Mouse (Mus musculus): ENCODE data around the gene Kcnt1. TPM values are rescaled to one million over a fixed set of nuclear protein-coding genes. Genes with fewer than 3 reads are reported as not detected.
A peak's percentile ranks its signal among the peaks of the same experiment; 100 is the strongest.

The Kcnt1 gene
- total and polyA plus RNA-seq, 2 experiments from 2014 or later, result 21.7 to 60.7 TPM

DNA sequence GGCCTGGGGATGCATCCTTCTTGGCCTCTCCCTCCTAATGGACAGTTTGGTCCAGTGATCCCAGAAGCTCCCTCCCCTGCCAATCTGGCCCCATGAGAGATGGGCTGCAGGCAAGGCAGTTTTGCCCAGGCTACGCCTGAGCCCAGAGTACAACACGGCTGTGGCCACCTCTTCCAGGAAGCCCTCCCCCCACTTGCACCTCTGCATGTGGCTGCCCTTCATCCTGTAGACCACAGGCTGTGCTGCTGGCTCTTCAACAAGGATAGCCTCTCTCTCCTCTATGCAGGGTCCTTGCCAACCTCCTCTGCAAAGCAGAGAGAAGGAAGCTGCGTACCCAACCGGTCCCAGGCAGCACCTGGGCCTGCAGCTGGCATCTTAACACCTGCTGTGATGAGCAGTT lies 15.5 kb downstream of the Kcnt1 start:
- Histone ChIP-seq H3K4me1 (ENCODE audit: insufficient read depth, low read length) (peaks cover 8% of the 10 kb centered on the region), H3K4me2 (ENCODE audit: low read depth, low read length, poor library complexity, severe bottlenecking) (no peak overlapping the region), H3K27me3 (ENCODE audit: insufficient read depth, low read length) (no peaks in the 10 kb centered on the region), H3K27ac (ENCODE audit: low read depth, low read length) (no peak overlapping the region), H3K4me3 (ENCODE audit: low read depth, low read length) (no peak overlapping the region), H3K9ac (replicated peaks; ENCODE audit: low read length, poor library complexity, severe bottlenecking) (no peak overlapping the region), H3K9me3 (ENCODE audit: low read length) (no peaks in the 10 kb centered on the region), H3K36me3 (ENCODE audit: insufficient read depth, low read length) (no peaks in the 10 kb centered on the region)
- DNase-seq (ENCODE audit: low spot score) (no peak), ATAC-seq (ENCODE audit: low FRiP score) (no peak)
- WGBS, result 84% methylated on average over 4 of the region's 4 CpGs
- TF ChIP-seq CTCF (IDR thresholded peaks at IDR 0.05), result no peak

DNA sequence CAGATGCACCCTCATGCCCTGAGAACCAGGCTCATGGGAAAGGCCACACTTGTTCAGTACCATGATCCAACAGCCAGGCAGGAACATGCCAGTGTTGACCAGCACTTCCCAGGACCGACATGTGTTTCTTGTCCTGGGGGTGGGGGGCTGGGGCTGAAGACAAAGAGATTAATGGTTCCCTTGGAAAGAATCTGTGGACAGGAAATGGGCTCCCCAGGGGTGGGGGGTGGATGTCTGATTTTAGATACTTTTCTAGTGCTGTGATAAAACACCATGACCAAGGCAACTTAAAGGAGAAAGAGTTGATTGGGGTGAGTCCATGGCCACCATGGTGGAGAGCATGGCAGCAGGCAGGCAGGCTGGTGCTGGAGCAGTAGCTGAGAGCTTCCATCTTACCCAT lies 18.7 kb downstream of the Kcnt1 start:
- Histone ChIP-seq H3K4me3 (ENCODE audit: low read depth, low read length) (no peak overlapping the region), H3K9me3 (ENCODE audit: low read length) (no peaks in the 10 kb centered on the region), H3K4me1 (ENCODE audit: insufficient read depth, low read length) (peaks cover 8% of the 10 kb centered on the region), H3K36me3 (ENCODE audit: insufficient read depth, low read length) (no peaks in the 10 kb centered on the region), H3K27ac (ENCODE audit: low read depth, low read length) (no peak overlapping the region), H3K9ac (replicated peaks; ENCODE audit: low read length, poor library complexity, severe bottlenecking) (no peak overlapping the region), H3K27me3 (ENCODE audit: insufficient read depth, low read length) (no peaks in the 10 kb centered on the region), H3K4me2 (ENCODE audit: low read depth, low read length, poor library complexity, severe bottlenecking) (no peak overlapping the region)
- no peak for TF ChIP-seq CTCF (IDR thresholded peaks at IDR 0.05)
- no peak for DNase-seq (ENCODE audit: low spot score)
- WGBS, result 67% methylated on average over 1 of the region's 1 CpGs
- ATAC-seq (ENCODE audit: low FRiP score), result no peak

DNA sequence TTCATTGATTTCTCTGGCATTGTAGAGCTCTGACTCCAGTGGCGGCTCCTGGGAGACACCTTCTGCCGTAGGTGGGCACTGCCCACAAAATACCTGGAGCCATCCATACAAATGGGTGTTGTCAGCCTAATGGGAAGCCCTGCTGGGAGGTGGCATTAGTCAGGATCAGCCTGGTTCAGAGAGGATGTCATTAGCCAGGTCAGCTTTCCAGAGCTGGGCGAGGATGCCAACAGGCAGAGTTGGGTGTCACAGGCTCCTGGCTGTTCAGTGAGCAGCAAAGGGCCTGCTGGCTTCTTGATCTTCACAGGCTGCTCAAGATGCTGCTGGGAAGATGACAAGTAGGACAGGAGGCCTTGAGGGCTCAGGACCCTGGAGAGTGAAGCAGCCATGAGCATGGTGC lies 21.2 kb downstream of the Kcnt1 start:
- no peak for TF ChIP-seq CTCF (IDR thresholded peaks at IDR 0.05)
- no peaks in the 10 kb centered on the region for H3K36me3 ChIP-seq (ENCODE audit: insufficient read depth, low read length)
- no peak overlapping the region for H3K4me3 ChIP-seq (ENCODE audit: low read depth, low read length)
- H3K4me2 ChIP-seq (ENCODE audit: low read depth, low read length, poor library complexity, severe bottlenecking), result no peak overlapping the region
- DNase-seq (ENCODE audit: low spot score), result no peak
- ATAC-seq (ENCODE audit: low FRiP score), result no peak
- no peaks in the 10 kb centered on the region for H3K27me3 ChIP-seq (ENCODE audit: insufficient read depth, low read length)
- no peak overlapping the region for H3K27ac ChIP-seq (ENCODE audit: low read depth, low read length)
- H3K4me1 ChIP-seq (ENCODE audit: insufficient read depth, low read length), result no peaks in the 10 kb centered on the region
- WGBS, result 78% methylated on average over 3 of the region's 3 CpGs
- H3K9ac ChIP-seq (replicated peaks; ENCODE audit: low read length, poor library complexity, severe bottlenecking), result no peak overlapping the region
- no peaks in the 10 kb centered on the region for H3K9me3 ChIP-seq (ENCODE audit: low read length)

DNA sequence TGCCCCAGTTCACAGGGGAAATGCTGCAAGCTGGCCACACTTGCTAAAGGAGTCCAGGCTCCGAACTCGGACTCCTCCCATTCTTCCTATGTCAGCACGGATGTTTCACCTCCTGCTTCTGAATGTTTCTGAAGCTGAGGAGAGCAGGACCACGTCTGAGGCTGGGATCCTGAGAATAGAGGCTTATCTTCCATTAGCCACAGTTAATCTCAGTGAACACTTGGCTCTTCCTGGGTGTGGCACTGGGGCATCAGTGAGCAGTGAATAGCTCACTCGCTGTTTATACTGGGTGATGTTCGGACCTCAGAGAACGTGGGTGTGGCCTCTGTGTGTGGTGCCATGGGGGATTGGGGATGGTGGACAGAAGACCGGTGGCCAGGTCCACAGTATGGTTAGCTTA lies 23.7 kb downstream of the Kcnt1 start:
- no peak for TF ChIP-seq CTCF (IDR thresholded peaks at IDR 0.05)
- Histone ChIP-seq H3K9ac (replicated peaks; ENCODE audit: low read length, poor library complexity, severe bottlenecking) (no peak overlapping the region), H3K27ac (ENCODE audit: low read depth, low read length) (no peak overlapping the region), H3K4me1 (ENCODE audit: insufficient read depth, low read length) (no peaks in the 10 kb centered on the region), H3K4me3 (ENCODE audit: low read depth, low read length) (no peak overlapping the region), H3K27me3 (ENCODE audit: insufficient read depth, low read length) (no peaks in the 10 kb centered on the region), H3K9me3 (ENCODE audit: low read length) (no peaks in the 10 kb centered on the region), H3K4me2 (ENCODE audit: low read depth, low read length, poor library complexity, severe bottlenecking) (no peak overlapping the region), H3K36me3 (ENCODE audit: insufficient read depth, low read length) (no peaks in the 10 kb centered on the region)
- 68% methylated on average over 8 of the region's 8 CpGs for WGBS
- DNase-seq (ENCODE audit: low spot score) (no peak), ATAC-seq (ENCODE audit: low FRiP score) (no peak)

DNA sequence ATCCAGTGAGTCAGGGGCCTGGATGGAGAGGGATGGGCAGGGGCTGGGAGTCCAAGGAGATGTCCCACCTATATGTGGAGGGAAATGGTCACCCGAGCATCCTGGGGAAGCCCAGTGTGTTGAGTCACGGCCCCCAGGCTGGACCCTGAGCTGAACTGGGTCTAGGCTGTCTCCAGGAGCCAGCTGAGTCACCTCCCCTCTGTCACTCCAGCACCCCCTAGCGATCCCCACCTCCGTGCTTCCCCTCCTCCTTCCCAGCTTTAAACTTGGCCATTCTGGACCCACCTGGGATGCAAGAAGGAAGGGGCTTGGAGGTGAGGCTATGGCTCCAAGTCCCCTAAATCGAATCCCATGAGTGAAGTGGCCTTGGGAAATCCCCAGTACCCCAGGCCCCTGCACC lies 24.6 kb downstream of the Kcnt1 start:
- Histone ChIP-seq H3K27ac (ENCODE audit: low read depth, low read length) (no peak overlapping the region), H3K27me3 (ENCODE audit: insufficient read depth, low read length) (no peaks in the 10 kb centered on the region), H3K9me3 (ENCODE audit: low read length) (no peaks in the 10 kb centered on the region), H3K4me1 (ENCODE audit: insufficient read depth, low read length) (no peaks in the 10 kb centered on the region), H3K9ac (replicated peaks; ENCODE audit: low read length, poor library complexity, severe bottlenecking) (no peak overlapping the region), H3K36me3 (ENCODE audit: insufficient read depth, low read length) (no peaks in the 10 kb centered on the region), H3K4me3 (ENCODE audit: low read depth, low read length) (no peak overlapping the region), H3K4me2 (ENCODE audit: low read depth, low read length, poor library complexity, severe bottlenecking) (no peak overlapping the region)
- WGBS, result 55% methylated on average over 5 of the region's 5 CpGs
- ATAC-seq (ENCODE audit: low FRiP score) (no peak), DNase-seq (ENCODE audit: low spot score) (no peak)
- no peak for TF ChIP-seq CTCF (IDR thresholded peaks at IDR 0.05)

DNA sequence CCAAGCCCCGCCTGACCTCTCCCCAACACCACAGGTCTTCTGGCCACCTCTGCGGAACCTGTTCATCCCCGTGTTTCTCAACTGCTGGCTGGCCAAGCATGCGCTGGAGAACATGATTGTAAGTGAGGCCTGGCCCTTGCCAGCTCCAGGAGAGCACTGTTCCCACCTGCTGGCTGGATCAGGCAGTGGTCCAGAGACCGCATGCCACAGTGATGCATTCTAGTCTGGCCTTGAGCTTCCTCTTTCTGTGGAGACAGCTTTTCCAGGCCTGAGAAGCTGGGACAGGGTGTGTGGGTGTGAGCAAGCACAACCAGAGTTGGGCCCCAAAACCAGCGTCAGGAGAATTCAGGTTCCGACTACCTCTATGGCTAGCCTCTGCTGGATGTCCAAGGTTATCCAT lies 28.9 kb downstream of the Kcnt1 start:
- Histone ChIP-seq H3K36me3 (ENCODE audit: insufficient read depth, low read length) (0 out of 2 replicates have a peak, but pooled peaks cover 4% of the 10 kb centered on the region), H3K9ac (replicated peaks; ENCODE audit: low read length, poor library complexity, severe bottlenecking) (no peak overlapping the region), H3K4me3 (ENCODE audit: low read depth, low read length) (no peak overlapping the region), H3K4me1 (ENCODE audit: insufficient read depth, low read length) (no peaks in the 10 kb centered on the region), H3K4me2 (ENCODE audit: low read depth, low read length, poor library complexity, severe bottlenecking) (no peak overlapping the region), H3K27ac (ENCODE audit: low read depth, low read length) (no peak overlapping the region), H3K9me3 (ENCODE audit: low read length) (no peaks in the 10 kb centered on the region), H3K27me3 (ENCODE audit: insufficient read depth, low read length) (no peaks in the 10 kb centered on the region)
- DNase-seq (ENCODE audit: low spot score) (no peak), ATAC-seq (ENCODE audit: low FRiP score) (no peak)
- TF ChIP-seq CTCF (IDR thresholded peaks at IDR 0.05), result peak; percentile 46
- 88% methylated on average over 7 of the region's 7 CpGs for WGBS
